15 mouse cellular contexts compared by ENCODE assay signal in genomic region chr8:35924026-35924425, GRCm38 (mm10).
"Had no signal": no experiment of that assay in that cellular context is flagged by ENCODE, and none has a peak within 500 bp of the region (broad histone marks: within the 10 kb centered on the region; RNA-seq: fewer than 3 reads in every experiment).

No protein-coding gene starts in this region.

- H3K27ac ChIP-seq: kidney, postnatal 0 days; limb, embryonic 13.5 days; liver, embryonic 14.5 days; midbrain, embryonic 15.5 days; neural tube, embryonic 12.5 days; stomach, embryonic 15.5 days had no signal

- DNase-seq: kidney, adult 9 months; kidney, postnatal 36 days; layer of hippocampus, adult 9-11 months; layer of hippocampus, postnatal 36 days; lung, adult 18-20 months; lung, postnatal 14 days; right cerebral cortex, postnatal 4 days; thymus, adult 2 months; thymus, postnatal 25 days had no signal

- ATAC-seq: midbrain, embryonic 15.5 days had no signal

- H3K4me3 ChIP-seq: limb, embryonic 13.5 days; midbrain, embryonic 15.5 days; neural tube, embryonic 12.5 days; stomach, embryonic 15.5 days had no signal

- H3K4me1 ChIP-seq: limb, embryonic 13.5 days; stomach, embryonic 15.5 days had no signal

- H3K27me3 ChIP-seq: limb, embryonic 13.5 days; midbrain, embryonic 15.5 days; neural tube, embryonic 12.5 days; stomach, embryonic 15.5 days had no signal
